Mouse (Mus musculus) spleen, adult 18-20 months (tissue): Measurements from ENCODE around the gene Phactr4.

ENCODE experiments used
- DNase-seq, 2 experiments: peaks; one replicate each; pipeline ENCODE4 v3.0.0; 2022; ENCODE audit warnings: mixed read lengths in 2 of 2

Phactr4 gene

DNA sequence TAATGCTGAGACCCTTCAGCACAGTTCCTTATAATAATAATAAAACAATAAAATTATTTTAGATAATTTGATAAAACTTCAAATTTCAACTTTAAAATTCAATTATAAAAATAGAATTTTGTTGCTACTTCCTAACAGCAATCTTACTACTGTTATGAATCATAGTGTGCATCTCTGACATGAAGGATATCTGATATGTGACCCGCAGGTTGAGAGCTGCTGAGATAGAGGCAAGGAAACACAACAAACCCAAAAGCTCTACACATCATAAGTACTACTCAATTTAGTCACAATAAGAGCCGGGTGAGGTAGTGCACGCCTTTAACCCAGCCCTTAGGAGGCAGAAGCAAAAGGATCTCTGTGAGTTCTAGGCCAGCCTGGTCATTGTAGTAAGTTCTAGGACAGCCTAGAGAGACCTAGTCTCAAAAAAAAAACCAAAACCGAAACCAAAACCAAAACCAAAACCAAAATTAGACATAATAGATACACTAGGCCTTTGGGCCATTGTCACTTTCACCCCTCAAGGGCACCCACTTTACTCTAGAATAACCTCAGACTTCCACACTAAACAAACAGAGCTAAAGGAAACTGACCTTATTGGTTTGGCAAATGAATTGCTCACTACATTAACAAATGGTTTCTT lies 12.6 kb downstream of the Phactr4 start:
- no peak for DNase-seq

DNA sequence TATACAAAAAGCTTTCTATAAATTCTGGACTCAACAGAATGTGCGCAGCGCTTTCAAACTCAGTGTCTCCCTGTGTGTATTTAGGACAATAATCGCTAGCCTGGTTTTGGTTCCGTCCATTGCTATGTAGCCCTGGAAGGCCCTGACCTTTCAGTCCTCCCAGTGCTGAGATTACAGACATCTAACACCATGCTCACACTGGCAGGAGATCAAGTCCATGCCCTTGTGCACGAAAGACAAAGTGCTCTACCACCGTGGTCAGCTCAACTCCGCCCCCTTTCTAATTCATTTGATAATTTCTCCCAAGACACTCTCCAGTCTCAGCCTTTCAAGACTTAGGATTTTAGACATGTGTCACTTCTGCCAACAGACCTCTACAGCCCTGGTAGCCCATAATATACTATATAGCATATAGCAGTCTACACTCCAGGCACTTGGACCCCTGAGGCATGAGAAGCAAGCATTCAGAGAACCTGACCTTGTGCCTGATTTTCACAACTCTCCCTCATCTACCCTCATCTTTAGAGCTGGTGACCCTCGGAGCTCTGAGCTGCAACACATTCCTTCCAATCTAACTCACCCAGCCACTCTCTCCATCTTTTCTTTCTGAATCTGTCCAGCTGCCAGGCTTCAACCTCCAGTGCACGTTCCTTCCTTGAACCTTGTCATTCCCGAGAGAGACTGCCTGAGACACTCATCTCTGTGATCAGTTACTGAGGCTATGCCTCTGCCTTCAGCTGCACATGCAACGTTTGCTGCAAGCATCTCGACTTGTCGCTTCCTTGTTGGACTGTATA lies 15.7 kb downstream of the Phactr4 start:
- DNase-seq, result no peak

DNA sequence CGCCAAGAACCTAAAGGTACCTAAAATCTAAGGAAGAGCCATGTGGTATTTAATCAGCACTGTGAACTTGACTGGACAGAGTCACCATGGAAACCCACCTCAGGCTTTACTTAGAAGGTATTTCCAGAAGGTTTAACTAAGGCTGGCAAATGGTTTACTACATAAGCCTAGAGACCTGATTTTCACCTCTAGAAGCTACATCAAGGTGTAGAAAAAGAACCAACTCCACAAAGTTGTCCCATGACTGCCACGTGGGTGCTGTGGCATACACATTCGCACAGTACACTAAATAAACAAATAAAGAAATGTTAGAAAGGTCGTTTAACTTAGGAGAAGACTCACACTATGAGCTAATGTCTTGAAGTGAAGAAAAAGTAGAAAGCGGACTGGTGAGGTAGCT lies 17.7 kb downstream of the Phactr4 start:
- no peak for DNase-seq

DNA sequence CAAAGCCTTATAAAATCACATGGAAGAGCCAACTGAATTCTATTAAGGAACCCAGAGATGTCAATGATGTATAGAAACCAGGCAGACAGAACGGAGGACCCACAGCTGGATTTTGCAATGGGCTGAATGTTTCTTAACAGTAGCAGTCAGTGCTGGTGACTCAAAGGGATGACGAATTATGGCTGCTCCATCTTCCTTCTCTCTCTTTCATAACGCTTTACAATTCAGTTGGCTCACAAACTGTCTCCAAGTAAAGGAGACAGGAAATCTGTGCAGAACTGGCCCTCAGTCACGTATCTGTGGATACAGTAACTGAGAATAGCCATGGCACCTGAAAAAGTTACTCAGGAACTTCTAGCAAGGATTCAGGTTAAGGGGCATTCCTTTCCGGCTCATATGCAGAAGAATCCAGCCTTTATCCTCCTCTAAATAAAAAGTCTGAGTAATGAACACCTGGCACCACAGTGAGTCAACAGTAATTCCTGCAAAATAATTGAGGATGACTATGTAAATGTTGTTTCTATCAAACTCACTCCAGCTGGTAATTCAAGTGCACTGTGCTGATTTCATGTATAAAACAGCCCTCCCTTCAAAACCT lies 19.1 kb downstream of the Phactr4 start:
- DNase-seq, result no peak

DNA sequence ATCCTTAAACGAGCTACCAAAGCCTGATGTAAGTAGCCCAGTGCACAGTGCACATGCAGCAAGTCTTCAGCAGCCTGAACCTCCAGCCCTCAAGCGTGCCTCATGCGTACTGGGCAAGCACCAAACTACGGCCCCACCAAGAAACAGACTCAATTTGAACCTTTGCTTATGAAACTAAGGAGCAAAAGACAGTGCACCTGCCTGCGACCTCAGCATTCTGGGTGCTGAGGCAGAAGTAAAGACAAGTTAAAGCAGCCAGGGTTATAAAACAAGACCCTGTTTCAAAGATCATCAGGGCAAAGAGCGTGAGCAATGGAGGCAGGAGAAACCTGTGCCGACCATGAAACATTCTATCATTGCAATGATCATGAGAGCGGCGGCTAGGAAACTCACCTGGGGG lies 21.3 kb downstream of the Phactr4 start:
- DNase-seq, result no peak

DNA sequence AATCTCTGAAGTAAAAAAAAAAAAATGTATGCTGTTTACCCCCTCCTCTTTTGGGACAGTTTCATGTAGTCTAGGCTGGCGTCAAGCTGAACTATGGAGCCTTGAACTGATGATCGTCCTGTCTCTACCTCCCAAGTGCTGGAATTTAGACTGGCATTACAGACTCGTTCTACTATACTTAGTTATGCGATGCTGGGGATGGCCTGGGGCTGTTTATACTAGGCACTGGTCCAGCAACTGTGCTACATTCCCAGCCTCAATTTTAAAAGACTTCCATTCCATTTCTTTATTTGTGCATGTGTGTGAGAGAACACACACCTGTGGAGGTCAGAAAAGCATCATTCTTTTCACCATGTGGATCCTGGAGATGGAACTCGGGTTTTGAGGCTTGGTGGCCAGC lies 23.4 kb downstream of the Phactr4 start:
- DNase-seq, result no peak

DNA sequence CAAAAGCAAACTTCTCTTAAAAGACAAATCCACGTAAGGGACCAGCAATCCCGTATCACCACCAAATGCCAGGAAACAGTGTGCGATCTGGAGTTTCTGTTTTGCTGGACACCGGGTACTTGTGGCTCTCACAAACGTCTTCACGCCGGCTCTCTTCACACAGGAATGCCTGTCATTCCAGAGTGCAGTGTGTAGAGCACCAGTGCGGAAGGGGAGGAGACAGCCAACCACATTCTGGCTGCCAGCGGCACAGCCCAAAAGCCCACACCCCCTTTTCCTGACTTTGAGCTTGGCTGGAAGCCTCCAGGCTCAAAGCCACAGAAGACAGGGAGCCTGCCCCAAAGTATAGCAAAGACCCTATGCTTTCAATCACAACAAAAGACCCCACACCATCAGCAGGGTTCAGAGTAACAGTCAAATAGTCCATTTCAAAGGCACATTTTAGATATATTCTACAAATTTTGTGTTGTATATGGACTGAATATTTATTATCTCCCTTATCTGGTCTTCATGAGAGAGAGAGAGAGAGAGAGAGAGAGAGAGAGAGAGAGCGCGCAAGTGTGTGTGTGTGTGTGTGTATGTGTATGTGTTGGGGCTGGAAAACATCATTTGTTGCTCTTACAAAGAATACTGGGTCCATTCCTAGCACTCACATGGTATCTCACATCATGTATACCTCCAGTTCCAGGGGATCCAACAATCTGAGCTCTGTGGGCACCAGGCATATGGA lies 24.1 kb downstream of the Phactr4 start:
- DNase-seq, result peak in 1 of 2 experiments; percentile 6

DNA sequence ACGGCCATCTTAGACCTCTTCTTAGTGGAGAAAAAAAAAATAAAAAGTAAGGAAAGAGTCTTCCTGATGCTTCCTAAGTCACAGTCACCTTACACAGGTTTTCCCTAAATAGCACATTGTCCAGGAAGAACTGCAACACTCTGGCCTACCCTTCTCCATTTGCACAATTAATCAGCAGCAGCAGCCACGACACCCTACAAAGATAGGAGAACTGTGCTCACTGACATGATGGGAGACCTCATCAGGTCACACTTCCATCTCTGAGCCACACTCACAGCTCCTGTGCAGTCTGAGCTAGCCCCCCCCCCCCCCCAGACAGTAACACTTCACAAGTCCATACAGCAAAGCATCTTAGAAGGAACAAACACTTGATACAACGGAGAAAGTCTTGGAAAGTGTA lies 25.2 kb downstream of the Phactr4 start:
- no peak for DNase-seq

DNA sequence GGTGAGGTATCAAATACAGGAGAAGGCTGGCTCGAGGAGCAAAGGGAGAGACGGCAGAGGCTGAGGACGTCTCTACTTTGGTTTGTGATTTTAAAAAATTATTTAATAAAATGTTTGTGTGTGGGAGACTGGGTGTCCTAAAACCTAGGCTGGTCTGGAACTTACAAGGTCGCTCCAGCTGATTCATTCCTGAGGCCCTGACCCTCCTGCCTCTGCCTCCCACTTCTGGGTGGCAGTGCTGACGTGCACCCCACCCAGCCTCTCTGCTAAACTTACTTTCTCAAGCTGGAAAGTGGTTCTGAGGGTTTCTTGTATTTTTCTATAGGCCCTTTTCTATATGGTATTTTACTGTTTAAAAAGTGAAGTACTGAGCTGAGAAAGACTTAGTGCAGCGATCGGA lies 26.0 kb downstream of the Phactr4 start:
- no peak for DNase-seq

DNA sequence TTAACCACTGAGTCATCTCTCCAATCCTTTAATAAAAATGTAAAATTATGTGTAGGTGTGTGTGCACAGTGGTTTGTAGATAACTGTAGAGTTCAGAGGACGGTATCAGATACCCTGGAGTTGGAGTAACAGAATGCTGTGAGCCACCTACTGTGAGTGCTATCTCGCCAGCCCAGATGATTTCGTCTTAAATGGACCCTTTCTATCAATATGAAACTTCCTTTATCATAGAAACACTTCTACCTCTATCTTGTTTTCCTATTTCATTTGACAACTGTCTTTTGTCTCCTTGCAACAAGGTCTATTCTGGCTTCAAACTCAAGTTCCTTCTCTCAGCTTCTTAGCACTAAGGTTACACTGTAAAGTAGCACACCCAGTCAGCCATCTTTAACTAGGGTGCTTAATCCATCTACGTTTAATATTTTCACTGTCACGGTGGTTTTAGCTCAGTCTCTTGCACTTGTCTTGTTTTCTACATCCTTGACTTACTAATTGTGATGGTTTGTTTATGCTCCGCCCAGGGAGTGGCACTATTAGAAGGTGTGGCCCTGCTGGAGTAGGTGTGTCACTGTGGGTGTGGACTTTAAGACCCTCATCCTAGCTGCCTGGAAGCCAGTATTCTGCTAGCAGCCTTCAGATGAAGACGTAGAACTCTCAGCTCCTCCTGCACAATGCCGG lies 31.1 kb downstream of the Phactr4 start:
- no peak for DNase-seq

DNA sequence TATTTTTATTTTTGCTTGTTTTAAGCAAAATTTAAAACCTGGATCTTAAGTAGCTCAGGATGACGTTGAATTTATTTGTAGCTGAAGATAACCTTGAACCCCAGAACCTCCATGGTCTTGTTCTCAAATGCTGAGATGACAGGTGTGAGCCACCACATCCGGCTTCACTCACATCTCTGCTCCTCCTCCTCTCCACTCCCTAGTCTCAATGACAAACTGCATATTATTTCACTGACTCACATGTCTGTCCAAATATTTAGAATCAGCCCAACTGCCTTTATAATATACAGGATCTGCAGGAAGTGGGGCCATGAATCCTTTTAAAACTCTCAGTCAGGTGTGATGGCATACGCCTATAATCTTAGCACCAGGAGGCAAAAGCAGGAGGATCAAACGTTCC lies 33.0 kb downstream of the Phactr4 start:
- DNase-seq, result no peak

DNA sequence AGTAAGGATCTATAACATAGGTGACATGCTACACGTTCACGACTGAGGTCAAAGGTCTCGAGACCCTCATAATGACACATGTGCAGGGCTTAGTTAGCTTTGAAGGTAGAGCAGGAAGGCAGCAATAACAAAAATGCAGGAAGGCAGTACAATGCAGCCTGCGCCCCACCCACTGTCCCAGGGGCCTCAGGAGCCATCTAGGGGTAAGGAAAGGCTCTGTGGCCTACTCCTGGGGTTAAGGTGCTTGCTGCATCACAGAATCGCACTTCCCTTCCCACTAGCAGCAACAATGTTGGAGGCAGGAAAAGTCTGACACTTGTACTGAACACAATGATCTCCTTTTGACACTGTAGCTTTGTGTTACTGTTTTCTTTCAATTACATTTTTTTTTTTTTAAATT lies 34.7 kb downstream of the Phactr4 start:
- DNase-seq, result no peak

DNA sequence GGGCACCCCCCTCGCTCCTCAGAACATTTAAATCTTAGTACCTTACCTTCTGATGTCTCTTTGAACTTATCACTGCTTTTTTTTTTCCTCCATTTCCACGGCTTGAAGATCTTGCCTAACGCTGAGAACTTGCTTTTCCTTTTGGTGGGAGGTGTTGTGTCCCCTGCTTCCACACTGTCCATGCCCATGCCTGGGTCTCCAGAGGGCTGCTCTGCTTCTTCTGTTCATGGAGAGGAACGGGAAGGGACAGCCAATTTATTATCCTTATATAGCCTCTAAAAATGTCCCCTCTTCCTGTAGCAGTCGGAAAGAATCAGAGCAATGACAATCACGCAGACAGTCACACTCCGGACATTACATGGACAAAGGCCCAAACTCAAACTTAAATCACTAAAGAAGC lies 35.4 kb downstream of the Phactr4 start:
- no peak for DNase-seq

DNA sequence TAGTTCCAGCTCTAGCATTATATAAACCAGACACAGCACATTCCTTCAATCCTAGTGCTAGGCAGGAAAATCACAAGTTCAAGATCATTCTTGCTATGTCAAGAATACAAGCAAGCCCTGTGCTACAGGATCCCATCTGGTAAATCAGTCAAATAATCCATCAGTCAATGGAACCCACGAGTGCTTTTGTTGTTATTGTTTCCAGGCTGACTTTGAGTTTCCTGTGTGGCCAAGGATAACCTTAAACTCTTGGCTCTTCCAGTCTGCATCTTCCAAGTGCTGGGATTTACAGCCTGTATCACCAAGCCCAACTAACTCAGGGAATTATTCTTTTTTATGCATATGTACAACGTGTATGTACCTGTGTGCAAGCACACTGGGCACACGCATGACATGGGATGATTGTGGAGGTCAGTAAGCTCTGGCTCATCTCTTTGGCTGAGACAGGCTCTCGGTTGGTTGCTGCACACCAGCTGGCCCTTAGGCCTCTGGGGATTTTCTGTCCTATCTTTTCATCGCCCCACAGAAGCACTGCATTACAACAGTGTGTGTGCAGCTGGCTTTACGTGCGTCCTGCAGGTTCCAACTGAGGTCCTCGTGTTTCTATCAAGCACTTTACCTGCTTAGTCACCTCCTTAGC lies 36.4 kb downstream of the Phactr4 start:
- no peak for DNase-seq

DNA sequence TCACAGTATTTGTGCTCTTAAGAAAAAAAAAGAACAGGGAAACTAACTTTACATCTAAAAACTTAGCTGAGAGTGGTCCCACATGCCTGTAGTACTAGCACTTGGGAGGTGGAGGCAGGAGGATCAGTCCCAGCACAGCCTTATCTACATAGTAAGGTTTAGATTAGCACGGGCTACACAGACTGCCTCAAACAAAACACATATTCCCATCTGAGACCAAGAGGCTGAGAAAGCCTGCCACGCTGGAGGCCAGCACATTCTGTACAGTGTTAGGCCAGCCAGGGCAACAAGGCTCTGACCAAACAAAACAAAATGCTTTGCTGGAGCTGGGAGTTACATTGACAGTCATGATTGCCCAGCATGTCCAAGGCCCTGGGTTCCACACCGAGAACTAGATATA lies 38.8 kb downstream of the Phactr4 start:
- no peak for DNase-seq

DNA sequence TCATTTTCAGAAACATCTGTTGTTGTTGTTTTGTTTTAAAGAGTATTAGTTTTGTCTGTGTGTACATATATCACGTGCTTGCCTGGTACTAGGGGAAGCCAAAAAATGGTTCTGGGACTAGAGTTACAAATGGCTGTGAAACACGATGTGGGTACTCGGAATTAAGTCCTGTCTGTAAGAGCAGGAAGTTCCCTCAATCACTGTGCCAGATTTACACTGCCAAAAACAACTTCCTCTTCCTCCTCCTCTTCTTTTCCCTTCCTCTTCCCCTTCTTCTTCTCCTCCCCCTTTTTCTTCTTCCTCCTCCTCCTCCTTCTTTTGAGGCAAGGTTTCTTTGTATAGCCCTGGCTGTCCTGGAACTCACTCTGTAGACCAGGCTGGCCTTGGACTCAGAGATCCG lies 40.0 kb downstream of the Phactr4 start:
- DNase-seq, result no peak

DNA sequence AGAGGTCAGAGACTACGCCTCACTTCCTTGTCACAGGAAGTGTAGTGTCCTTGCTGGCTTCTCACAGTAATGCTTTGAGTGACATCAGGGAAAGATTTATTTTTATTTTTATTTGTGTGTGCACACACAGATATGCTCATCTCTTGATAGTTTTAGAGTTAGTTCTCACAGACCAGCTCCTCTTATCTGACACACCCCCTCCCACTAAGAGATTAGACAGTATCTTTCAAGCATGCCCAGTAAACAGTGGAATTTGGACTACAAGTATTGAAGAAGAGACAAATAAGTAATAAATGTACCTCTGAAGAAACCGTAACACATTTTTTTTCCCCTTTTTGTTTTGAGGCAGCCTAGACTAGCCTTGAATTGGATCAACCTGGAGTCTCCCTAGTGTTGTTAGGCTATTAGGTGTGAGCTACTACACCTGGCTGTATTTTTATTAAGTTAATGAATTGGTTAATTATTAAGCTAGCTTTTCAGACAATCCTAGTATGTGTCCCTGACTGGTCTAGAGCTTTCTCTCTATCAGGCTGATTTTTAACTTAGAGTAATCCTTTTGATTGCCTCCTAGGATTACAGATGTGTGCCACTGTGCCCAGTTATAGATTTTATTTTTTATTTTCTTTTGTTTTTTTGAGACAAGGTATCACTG lies 41.2 kb downstream of the Phactr4 start:
- DNase-seq, result no peak

DNA sequence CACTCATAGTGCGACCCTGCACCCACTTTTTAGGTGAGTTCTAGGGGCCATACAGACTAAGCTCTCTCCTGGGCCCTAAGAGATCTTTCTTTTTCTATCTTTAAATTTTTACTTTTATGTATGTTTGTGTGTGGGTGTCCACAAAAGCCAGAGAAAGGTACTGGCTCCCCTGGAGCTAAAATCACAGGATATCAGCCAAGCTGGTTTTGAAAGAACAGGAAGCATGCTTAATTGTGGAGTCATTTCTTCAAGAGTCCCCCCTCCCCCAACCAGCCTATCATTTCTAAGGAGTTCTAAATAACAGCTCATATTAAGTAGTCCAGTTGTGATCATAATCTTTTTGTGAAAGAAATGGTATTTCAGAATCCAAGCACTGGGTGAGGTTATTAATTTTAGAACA lies 48.5 kb downstream of the Phactr4 start:
- no peak for DNase-seq

DNA sequence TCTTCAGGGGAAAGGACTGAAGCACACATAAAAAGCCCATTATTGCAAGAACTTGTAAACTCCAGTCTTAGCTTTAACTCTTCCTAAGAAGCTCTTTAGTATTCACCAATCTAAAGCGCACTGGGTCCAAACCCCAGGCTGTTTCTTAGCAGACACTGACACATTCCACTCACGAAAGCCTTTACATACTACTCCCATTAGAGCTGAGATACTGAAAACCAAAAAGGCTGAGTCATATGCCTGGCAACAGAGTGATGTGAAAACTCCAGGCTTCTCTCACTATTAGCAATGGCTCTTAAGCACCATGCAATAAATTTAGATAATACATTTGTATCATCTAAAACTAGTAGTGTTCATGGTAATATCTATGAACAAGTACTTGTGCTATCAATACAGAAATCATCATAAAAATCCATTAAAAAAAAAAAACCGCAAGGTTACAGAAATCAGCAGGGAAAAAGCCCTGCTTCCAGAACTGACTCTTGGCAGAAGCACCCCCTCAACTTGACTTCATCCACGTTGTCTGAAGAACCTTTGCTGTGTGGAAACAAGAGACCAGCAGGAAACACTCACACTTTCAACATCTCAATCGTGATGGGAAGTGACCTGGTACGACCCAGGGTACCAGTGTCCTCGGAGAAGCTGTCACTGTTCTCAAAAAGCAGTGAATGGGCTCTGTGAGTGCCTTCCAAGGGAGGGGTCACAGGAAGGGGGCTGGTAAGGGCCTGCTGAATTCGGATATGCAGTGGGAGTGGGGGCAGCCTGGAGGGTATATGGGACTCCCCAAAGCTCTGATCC lies 52.1 kb downstream of the Phactr4 start:
- no peak for DNase-seq

DNA sequence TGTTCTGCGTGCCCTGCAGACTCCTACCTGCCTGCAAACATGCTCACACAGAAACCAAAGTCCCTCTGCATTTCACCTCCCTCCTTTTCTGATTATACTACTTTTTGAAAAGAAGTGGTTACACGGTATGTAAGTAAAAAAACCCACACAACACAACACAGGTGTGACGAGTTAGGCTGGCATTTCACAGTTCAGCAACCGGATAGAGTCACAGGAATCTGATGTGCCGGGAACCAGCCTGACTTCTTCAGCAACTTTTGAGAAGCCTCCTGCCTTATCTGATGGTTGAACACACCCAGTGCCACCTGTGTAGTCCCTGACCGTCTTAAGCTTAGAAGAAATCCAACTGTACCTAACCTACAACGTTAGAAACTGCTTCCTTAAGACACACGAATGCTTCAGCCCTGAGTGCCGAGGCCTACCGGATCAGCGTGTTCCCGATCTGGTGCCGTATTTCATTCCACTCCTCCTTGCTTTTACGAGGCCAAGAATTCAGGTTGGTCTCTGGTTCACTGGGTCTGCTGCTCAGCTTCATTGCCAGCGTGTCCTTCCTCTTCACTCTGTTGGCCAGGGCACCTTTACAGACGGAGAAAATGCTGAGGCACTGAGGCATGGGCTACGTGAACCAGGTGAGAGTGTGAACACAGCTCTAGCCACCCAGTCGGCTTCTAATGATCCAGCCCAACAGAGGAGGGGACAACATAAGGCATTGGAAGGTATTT lies 54.6 kb downstream of the Phactr4 start:
- no peak for DNase-seq
